Mouse (Mus musculus) adrenal gland, postnatal 36 days (tissue): ENCODE data around the gene Btbd35f30. TPM values are rescaled to one million over a fixed set of nuclear protein-coding genes. Genes with fewer than 3 reads are reported as not detected.
"Not testable (repeated sequence)": the region's sequence is repeated elsewhere in the genome, so short reads cannot be mapped to it uniquely, and the experiment has no call there.

Experiments used
- DNase-seq, 2 experiments: peaks; one replicate each; pipeline ENCODE4 v3.0.0; 2021; ENCODE audit warnings: mixed read lengths in 1 of 2
- long read RNA-seq, 2 experiments: library from polyadenylated mRNA; stranded (forward); transcript quantifications; one replicate each; pipeline ENCODE4 v2.0.0; 2021; ENCODE audit warnings: borderline sequencing depth in 2 of 2
- total RNA-seq, 2 experiments: library from RNA; stranded (reverse); gene quantifications; 2 replicates each; pipeline ENCODE4 v1.2.3; 2021

Btbd35f30 gene
- not detected for total RNA-seq
- long read RNA-seq, experiment 1 = 0 reads
- long read RNA-seq, experiment 2 = 0 reads

GRCm38 (mm10) chrX:32894325-32894724 is at the start of gene Btbd35f30:
TSS of gene Btbd35f30 (plus strand) at chrX:32894625.
- DNase-seq = not testable (repeated sequence)

GRCm38 (mm10) chrX:32941468-32941867 is 47.0 kb downstream of the Btbd35f30 start, which contains the start of gene Gm21789:
TSS of gene Gm21789 (plus strand) at chrX:32941768.
- DNase-seq = not testable (repeated sequence)

Other genes starting within 250 kb of the Btbd35f30 start
- gene Gm5926, start 243.9 kb upstream of the Btbd35f30 start, total RNA-seq = not detected
- gene Btbd35f21, start 168.5 kb upstream of the Btbd35f30 start, total RNA-seq = not detected
- gene Gm21789, start 47.1 kb downstream of the Btbd35f30 start, total RNA-seq = not detected
- gene Btbd35f5, start 79.3 kb downstream of the Btbd35f30 start, total RNA-seq = not detected